Mouse (Mus musculus): ENCODE measurements around the gene Nol4l.
"Not testable (repeated sequence)": the region's sequence is repeated elsewhere in the genome, so short reads cannot be mapped to it uniquely, and the experiment has no call there.

The Nol4l gene

DNA sequence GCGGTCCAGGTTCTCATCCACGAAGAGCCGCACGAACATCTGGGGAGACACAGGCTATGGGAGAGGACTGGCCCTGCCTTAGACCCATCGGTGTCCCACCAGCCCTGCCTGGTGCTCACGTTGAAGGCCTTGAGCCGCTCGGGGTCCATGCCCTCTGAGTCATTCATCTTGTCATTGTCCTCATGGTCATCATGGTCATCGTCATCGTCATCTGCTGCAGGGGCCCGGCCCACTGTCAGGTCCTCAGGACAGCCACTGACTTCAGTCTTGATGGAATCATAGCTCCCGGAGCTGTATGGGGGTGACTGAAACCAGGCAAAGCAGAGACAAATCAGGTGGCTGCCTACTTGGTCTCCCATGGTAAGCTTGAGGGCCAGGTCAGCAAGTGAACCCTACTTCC, 111.9 kb downstream of the Nol4l start:
- DNase-seq (ENCODE audit: low read depth), result no peak

DNA sequence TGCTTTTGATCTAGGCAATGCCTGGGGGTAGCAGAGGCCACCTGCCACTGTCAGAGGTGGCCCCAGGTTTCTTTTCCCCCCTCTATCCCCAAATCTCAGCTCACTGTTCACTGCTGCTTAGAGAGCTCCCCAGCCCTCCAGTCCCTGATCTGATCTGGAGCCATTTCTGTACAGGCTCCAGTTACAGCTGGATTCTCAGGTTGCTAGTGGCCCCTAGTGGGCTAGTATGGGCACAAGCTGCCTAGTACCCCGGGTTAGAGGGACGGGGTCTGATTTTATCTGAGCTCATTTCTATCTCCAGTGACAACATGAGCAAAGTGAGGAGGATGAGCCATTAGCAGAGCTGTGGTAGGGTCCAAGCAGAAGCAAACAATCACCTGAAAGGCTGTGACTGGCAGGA, 115.2 kb downstream of the Nol4l start:
- no peak for DNase-seq (ENCODE audit: low read depth)

DNA sequence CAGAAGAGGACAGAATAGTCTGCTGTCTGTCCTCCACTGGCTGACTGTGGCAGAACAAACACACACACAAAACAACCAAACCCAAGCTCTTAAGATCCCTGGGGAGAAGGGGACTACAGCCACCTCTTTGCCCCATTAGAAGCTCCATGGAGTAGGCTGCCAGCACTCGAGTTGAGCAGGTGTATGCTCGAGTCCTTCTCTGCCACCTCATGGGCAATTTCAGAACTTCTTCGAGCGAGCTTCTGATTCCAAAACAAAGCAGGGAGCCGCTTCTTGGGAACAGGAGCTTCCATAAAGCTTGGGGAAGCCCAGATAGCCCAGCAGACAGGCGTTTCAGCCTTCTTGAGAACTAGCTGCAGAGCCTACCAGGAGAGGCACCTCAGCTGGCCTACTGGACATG, 117.2 kb downstream of the Nol4l start:
- no peak for DNase-seq (ENCODE audit: low read depth)

DNA sequence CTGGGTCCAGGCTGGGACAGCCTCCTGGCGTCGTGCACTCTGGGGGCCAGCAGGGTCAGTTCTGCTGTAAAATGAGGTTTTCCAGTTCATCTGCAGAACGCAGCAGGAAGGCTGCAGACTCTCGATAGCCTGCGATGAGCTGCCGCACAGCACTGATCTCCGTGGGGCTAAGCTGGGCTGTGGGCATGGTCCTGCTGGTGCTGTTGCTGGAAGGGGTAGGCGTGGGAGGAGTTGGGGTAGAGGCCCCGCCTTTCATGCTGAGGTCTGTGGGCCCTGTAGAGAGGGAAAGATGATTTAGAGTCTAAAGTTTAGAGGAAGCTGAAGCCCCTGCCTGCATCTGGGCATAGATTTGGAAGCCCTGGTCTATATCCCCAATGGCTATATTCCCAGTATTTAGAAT, 118.2 kb downstream of the Nol4l start:
- DNase-seq (ENCODE audit: low read depth), result no peak

DNA sequence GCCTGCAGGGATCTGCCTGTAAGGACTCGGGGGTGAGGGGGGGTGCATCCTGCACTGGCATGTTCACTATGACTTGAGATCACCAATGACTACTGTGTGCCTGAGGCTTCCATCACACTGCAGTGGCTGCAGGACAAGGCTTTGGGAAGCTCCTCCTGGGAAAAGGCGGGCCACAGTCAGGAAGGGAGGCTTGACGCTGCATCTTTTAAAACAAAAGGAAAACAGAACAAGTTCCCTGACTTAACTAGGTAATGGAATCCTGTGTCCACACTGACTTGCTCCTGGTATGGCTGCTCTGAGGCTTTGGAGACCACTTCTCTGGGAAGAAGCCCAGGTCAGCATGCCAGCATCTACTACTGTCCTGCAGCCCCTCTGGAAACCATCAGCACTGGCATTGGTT, 120.8 kb downstream of the Nol4l start:
- DNase-seq (ENCODE audit: low read depth), result no peak

DNA sequence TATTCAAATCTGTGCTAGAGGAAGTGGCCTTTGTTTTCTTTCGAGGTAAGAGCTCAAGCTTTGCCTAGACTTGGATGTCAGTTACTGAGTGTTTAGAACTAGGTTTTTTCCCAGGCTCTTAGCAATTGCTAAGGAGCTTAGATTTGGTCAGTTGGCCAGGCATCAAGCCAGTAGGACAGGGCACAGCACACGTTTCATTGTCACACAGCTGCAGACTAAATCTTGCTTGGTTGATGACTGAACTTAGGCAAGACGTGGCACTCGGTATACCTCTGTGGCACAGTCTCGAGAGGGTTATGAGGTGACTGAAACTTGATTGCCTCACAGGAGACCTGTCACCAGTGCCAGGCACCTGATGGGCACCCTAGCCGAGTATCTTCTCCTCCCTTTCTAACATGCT, 122.9 kb downstream of the Nol4l start:
- no peak for DNase-seq (ENCODE audit: low read depth)

DNA sequence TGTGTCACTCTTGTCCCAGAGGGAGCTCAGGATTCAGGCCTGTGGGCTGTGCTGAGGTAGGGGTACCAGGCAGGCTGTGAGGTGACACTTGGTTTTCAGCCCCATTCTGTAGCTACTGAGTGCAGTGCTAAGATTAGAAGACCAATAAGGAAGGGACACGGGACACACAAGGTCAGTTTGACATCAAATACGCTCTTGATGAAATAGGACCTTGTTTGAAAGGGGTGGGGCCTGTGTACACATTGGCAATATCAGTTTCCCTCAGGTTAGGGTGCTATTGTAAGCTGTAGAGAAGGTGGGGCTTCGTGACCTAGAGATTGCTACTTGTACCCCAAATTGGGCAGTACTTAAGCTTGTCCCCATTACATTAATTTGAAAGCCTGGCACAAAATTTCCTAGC, 124.9 kb downstream of the Nol4l start:
- DNase-seq (ENCODE audit: low read depth), result no peak

DNA sequence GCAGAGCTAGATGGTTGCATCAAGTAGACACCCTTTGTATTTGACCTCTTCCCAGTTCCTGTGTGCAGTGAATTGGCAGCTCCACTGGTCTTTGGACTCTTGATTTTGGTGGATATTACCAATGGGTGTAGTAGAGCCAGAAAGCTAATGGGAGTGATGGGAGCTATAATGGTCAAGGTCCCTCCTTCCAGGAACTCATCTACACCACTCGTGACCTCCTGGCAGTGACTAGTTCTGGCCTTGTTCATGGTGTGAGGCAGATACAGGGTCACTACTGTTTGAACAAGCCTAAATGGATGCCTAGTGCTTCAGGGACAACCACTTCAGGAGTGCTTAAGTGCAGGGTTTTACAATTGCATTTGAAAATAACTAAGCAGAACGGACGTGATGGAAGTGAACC, 125.7 kb downstream of the Nol4l start:
- DNase-seq (ENCODE audit: low read depth), result no peak

DNA sequence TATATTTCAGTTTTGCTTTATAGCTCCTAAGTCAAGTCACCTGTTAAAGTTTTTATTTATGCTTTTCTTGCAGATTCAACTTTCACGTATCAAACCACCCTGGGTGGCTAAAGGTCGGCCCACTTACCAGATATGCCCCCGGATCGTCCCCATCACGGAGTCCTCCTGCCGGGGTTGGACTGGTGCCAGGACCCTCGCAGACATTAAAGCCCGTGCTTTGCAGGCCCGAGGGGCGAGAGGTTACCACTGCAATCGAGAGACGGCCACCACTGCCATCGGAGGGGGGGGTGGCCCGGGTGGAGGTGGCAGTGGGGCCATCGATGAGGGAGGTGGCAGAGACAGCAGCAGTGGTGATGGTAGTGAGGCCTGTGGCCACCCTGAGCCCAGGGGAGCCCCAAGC, 130.6 kb downstream of the Nol4l start:
- DNase-seq (ENCODE audit: low read depth), result no peak

DNA sequence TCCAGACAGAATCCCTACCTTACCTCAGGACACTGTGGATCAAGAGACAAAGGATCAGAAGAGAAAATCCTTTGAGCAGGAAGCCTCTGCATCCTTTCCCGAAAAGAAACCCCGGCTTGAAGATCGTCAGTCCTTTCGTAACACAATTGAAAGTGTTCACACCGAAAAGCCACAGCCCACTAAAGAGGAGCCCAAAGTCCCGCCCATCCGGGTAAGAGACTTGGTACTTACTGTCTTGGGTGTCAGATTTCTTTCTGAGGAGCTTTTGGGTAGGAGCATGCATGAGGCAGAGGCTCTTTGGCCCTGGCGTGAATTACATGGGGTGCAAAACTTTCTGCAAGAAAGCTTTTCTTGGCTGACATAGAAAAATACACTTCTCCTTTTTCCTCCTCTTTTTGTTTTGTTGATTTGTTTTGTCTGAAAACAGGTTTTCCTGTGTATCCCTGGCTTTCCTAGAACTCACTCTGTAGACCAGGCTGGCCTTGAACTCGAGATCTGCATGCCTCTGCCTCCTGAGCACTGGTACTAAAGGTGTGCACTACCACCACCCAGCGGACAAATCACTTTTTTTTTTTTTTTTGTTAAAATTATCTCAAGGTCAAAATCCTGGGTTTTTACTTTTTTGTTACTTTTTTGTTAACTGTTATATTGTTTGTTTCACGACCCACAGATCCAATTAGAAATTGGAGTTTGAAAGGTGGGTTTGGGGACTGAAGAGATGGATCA, 131.8 kb downstream of the Nol4l start:
- DNase-seq (ENCODE audit: low read depth), result no peak

DNA sequence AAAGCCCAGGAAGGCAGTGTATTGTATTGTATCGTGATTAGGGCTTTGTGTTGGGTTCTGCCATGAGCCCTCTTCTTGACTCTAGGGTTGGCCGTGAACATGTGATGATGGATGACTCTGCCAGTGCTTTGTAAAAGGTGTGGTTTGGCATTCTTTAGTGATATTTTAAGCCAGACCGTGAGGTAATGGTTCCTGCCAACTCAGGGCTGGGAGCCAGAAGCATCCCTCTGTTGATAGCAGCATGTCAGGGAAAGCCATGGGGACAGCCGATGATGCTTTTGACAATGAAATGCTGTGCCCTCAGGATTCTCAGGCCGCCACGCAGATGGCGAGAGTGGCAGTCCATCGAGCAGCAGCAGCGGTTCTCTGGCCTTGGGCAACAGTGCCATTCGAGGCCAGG, 136.7 kb downstream of the Nol4l start:
- no peak for DNase-seq (ENCODE audit: low read depth)

DNA sequence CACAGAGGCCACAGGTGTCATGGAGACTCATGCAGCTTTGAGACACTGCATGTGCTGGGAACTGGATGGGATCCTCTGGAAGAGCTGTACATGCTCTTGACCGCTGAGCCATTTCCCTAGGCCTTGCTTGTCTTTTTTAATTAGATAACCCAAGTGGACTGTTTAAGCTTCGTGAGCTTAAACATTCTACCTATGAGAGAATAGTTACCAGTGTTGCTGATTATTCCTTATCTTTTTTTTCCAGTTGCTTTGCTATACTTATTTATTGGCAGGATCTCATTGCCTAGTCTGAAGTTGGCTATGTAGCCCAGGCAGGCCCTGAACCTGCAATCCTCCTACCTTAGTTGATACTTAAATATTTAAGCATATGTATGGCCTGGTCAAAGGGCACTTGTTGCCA, 139.9 kb downstream of the Nol4l start:
- no peak for DNase-seq (ENCODE audit: low read depth)

DNA sequence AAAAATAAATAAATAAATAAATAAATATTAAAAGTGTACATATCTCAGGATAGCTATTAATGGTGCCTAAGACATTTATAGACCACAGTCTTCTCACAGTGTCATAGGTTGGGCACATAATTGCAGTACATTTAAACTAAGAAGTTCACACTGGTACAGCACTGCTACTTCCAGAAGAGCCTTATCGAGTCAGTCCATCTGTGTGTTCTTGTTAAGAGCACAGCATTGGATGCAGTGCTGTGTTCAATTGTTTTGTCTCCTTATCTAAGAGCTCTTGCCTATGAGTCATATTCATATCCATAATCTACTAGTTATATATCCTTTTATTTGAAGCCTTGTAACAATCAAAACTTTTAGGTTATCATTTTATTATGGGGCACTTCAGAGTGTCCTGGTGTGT, 149.3 kb downstream of the Nol4l start:
- DNase-seq (ENCODE audit: low read depth), result no peak

DNA sequence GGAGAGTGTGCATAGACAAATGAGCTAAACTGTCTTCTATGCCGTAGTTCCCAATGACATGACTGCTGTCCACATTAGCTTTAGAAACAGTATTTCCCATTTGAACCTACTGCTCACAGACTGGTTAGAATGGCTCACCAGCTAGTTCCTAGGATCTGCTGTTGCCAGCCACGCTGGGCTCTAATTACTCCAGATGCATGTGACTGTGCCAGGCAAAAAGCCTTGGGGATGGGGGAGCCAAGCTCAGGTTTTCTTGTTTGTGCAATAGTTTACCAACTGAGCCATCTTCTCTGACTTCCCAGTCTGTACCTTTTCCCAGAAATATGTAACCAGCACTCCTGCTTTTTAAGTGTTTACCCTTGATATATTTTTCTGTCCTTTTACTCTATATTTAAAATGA, 154.4 kb downstream of the Nol4l start:
- no peak for DNase-seq (ENCODE audit: low read depth)

DNA sequence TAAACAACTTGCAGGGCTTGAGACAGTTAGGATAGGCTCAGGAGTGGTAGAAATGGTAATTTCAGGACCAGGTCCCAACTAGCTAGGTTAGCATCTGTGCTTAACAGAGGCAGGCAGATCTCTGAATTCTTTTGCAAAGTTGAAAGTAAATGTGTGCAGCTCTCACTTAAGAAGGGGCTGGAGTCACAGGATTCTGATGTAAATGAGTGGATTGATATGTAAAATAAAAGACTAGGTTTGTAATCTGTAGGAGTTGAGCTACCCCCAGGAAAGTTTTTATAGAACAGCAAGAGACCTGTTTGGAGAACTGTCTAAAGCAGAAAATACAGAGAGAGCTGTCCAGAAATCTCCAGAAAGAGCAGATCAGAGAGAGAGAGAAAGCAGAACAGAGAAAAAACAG, 158.9 kb downstream of the Nol4l start:
- DNase-seq (ENCODE audit: low read depth), result no peak

DNA sequence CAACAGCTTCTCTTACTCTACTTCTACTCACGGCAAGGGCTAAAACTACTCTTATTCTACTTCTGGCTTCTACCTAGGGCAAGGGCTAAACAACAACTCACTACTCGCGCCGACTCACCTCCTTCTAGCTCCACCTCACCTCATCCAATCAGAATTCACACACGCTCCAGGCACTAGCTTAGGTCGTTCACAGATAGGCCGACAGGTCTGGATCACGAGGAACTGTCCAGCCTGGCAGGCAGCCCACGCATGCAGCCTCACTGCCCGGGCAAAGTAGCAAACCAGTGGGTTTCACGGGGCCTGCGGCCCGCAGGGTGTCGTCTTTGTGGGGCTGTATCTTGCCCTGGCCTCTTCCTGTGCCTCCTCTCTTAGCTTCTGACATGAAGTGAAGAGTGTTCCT, 165.2 kb downstream of the Nol4l start:
- not testable (repeated sequence) for DNase-seq (ENCODE audit: low read depth)

DNA sequence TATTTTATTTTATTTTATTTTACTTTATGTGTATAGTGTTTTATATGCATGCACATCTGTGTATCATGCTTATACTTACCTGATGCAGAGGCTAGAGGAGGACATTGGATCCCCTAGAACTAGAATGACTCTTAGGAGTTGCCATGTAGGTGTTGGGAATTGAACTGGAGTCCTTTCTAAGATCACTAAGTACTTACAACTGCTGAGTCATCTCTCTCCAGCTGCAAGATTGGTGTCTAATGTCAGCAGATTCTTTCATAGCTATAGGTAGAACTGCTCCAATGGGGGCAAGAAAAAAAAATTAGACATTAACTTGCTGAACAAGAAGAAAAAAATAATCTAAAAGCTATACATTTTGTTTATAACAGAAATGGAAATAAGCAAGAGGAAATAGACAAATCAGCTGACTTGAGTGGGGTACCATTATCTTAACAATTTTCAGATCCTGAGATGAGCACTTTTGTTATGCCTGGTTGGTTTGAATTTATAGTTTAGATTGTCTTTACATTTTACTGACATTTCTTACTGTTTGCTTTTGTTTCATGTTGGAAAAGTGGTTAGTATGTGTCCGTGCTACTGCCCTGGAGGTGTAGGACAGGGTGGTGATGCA, 168.6 kb downstream of the Nol4l start:
- DNase-seq (ENCODE audit: low read depth), result no peak

Measured in c-Kit-positive CD71-negative TER-119-negative erythroid progenitor cells, embryonic 14.5 days (primary cell).